Mouse (Mus musculus): ENCODE data around the gene Itsn1. TPM values are rescaled to one million over a fixed set of nuclear protein-coding genes. Genes with fewer than 3 reads are reported as not detected.

The Itsn1 gene
- polyA plus RNA-seq, 1 experiment from 2014 or later = 56.5 TPM

- H3K4me1 ChIP-seq (ENCODE audit: control insufficient read depth, insufficient read depth, low read length) = no peaks in the 10 kb centered on the region
- no peak overlapping the region for H3K4me2 ChIP-seq (ENCODE audit: low read depth, low read length)
- no peak overlapping the region for H3K4me3 ChIP-seq (ENCODE audit: low read depth, low read length)
- no peak overlapping the region for H3K9ac ChIP-seq (replicated peaks; ENCODE audit: low read depth, low read length)
- no peaks in the 10 kb centered on the region for H3K27me3 ChIP-seq (ENCODE audit: control insufficient read depth, insufficient read depth, low read length)
- H3K36me3 ChIP-seq (ENCODE audit: control insufficient read depth, insufficient read depth, low read length) = no peaks in the 10 kb centered on the region
- WGBS = 92% methylated on average over 10 of the region's 10 CpGs
- H3K27ac ChIP-seq (ENCODE audit: low read depth, low read length) = no peak overlapping the region
- ATAC-seq (ENCODE audit: low read depth) = no peak
- H3K9me3 ChIP-seq (ENCODE audit: control insufficient read depth, low read length) = no peaks in the 10 kb centered on the region
These were observed 217.2 kb downstream of the Itsn1 start for GRCm38 (mm10) chr16:91946261-91946660.

- Histone ChIP-seq H3K4me2 (ENCODE audit: low read depth, low read length) (no peak overlapping the region), H3K27ac (ENCODE audit: low read depth, low read length) (no peak overlapping the region), H3K4me1 (ENCODE audit: control insufficient read depth, insufficient read depth, low read length) (no peaks in the 10 kb centered on the region), H3K27me3 (ENCODE audit: control insufficient read depth, insufficient read depth, low read length) (no peaks in the 10 kb centered on the region), H3K4me3 (ENCODE audit: low read depth, low read length) (no peak overlapping the region), H3K9ac (replicated peaks; ENCODE audit: low read depth, low read length) (no peak overlapping the region), H3K36me3 (ENCODE audit: control insufficient read depth, insufficient read depth, low read length) (no peaks in the 10 kb centered on the region), H3K9me3 (ENCODE audit: control insufficient read depth, low read length) (no peaks in the 10 kb centered on the region)
- ATAC-seq (ENCODE audit: low read depth) = no peak
- WGBS = 74% methylated on average over 11 of the region's 11 CpGs
These were observed 218.0 kb downstream of the Itsn1 start for GRCm38 (mm10) chr16:91947093-91947492.

- Histone ChIP-seq H3K9ac (replicated peaks; ENCODE audit: low read depth, low read length) (no peak overlapping the region), H3K27ac (ENCODE audit: low read depth, low read length) (no peak overlapping the region), H3K4me1 (ENCODE audit: control insufficient read depth, insufficient read depth, low read length) (no peaks in the 10 kb centered on the region), H3K36me3 (ENCODE audit: control insufficient read depth, insufficient read depth, low read length) (no peaks in the 10 kb centered on the region), H3K27me3 (ENCODE audit: control insufficient read depth, insufficient read depth, low read length) (no peaks in the 10 kb centered on the region), H3K9me3 (ENCODE audit: control insufficient read depth, low read length) (no peaks in the 10 kb centered on the region), H3K4me3 (ENCODE audit: low read depth, low read length) (no peak overlapping the region), H3K4me2 (ENCODE audit: low read depth, low read length) (no peak overlapping the region)
- ATAC-seq (ENCODE audit: low read depth) = no peak
- 89% methylated on average over 4 of the region's 4 CpGs for WGBS
These were observed 224.9 kb downstream of the Itsn1 start for GRCm38 (mm10) chr16:91953967-91954366.

GRCm38 (mm10) chr16:91954766-91955165, 225.7 kb downstream of the Itsn1 start:
- Histone ChIP-seq H3K27ac (ENCODE audit: low read depth, low read length) (no peak overlapping the region), H3K4me3 (ENCODE audit: low read depth, low read length) (no peak overlapping the region), H3K4me2 (ENCODE audit: low read depth, low read length) (no peak overlapping the region), H3K27me3 (ENCODE audit: control insufficient read depth, insufficient read depth, low read length) (no peaks in the 10 kb centered on the region), H3K4me1 (ENCODE audit: control insufficient read depth, insufficient read depth, low read length) (no peaks in the 10 kb centered on the region), H3K9ac (replicated peaks; ENCODE audit: low read depth, low read length) (no peak overlapping the region), H3K9me3 (ENCODE audit: control insufficient read depth, low read length) (no peaks in the 10 kb centered on the region), H3K36me3 (ENCODE audit: control insufficient read depth, insufficient read depth, low read length) (no peaks in the 10 kb centered on the region)
- no peak for ATAC-seq (ENCODE audit: low read depth)
- 89% methylated on average over 8 of the region's 8 CpGs for WGBS

- H3K27me3 ChIP-seq (ENCODE audit: control insufficient read depth, insufficient read depth, low read length) = no peaks in the 10 kb centered on the region
- H3K4me1 ChIP-seq (ENCODE audit: control insufficient read depth, insufficient read depth, low read length) = peaks cover 17% of the 10 kb centered on the region
- H3K9me3 ChIP-seq (ENCODE audit: control insufficient read depth, low read length) = no peaks in the 10 kb centered on the region
- 4% methylated on average over 9 of the region's 9 CpGs for WGBS
- H3K36me3 ChIP-seq (ENCODE audit: control insufficient read depth, insufficient read depth, low read length) = no peaks in the 10 kb centered on the region
- no peak overlapping the region for H3K9ac ChIP-seq (replicated peaks; ENCODE audit: low read depth, low read length)
- peak overlapping the region; percentile 93 for H3K27ac ChIP-seq (ENCODE audit: low read depth, low read length)
- no peak overlapping the region for H3K4me3 ChIP-seq (ENCODE audit: low read depth, low read length)
- peak; percentile 78 for ATAC-seq (ENCODE audit: low read depth)
- H3K4me2 ChIP-seq (ENCODE audit: low read depth, low read length) = peak overlapping the region; percentile 34
These were observed 233.3 kb downstream of the Itsn1 start for GRCm38 (mm10) chr16:91962204-91962893.

DNA sequence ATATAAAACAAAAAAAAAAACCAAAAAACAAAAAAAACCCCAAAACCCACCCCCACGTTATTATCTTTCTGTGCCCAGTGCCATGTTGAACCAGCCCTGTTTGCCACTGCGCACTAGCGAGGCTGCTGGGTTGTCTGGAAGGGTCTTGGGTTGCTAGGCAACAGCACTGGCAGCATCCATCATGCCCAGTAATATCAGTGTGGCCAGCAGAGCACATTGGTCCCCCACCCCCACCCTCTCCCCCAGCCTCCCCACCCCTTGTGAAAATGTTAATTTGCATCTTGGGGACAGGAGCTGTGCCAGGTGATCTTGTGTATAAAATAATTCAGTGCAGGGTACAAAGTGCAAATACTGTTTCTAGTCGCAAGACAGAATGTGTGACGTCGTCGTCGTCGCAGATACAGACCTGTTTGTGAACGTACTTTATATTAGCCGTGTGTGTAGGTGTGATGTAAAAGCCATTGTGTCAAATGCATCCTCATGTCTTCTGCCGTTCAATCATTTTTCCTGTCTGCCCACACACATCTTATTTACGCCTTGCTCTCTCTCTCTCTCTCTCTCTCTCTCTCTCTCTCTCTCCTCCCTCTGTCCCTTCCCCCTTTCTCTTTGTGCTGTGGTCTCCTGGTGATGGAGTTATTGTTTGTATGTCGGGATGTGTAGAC, 233.9 kb downstream of the Itsn1 start:
- H3K4me3 ChIP-seq (ENCODE audit: low read depth, low read length) = no peak overlapping the region
- peak; percentile 97 for ATAC-seq (ENCODE audit: low read depth)
- WGBS = 17% methylated on average over 14 of the region's 14 CpGs
- H3K4me2 ChIP-seq (ENCODE audit: low read depth, low read length) = peak overlapping the region; percentile 34
- H3K4me1 ChIP-seq (ENCODE audit: control insufficient read depth, insufficient read depth, low read length) = peaks cover 17% of the 10 kb centered on the region
- H3K9me3 ChIP-seq (ENCODE audit: control insufficient read depth, low read length) = no peaks in the 10 kb centered on the region
- H3K27me3 ChIP-seq (ENCODE audit: control insufficient read depth, insufficient read depth, low read length) = no peaks in the 10 kb centered on the region
- no peak overlapping the region for H3K9ac ChIP-seq (replicated peaks; ENCODE audit: low read depth, low read length)
- H3K36me3 ChIP-seq (ENCODE audit: control insufficient read depth, insufficient read depth, low read length) = no peaks in the 10 kb centered on the region
- peak overlapping the region; percentile 93 for H3K27ac ChIP-seq (ENCODE audit: low read depth, low read length)

GRCm38 (mm10) chr16:91963556-91963900, 234.4 kb downstream of the Itsn1 start:
- WGBS = 31% methylated on average over 3 of the region's 3 CpGs
- Histone ChIP-seq H3K27ac (ENCODE audit: low read depth, low read length) (peak overlapping the region; percentile 93), H3K36me3 (ENCODE audit: control insufficient read depth, insufficient read depth, low read length) (no peaks in the 10 kb centered on the region), H3K9me3 (ENCODE audit: control insufficient read depth, low read length) (no peaks in the 10 kb centered on the region), H3K4me3 (ENCODE audit: low read depth, low read length) (no peak overlapping the region), H3K27me3 (ENCODE audit: control insufficient read depth, insufficient read depth, low read length) (no peaks in the 10 kb centered on the region), H3K4me2 (ENCODE audit: low read depth, low read length) (0 out of 2 replicates have a peak overlapping the region, but pooled peaks have one; percentile 34), H3K4me1 (ENCODE audit: control insufficient read depth, insufficient read depth, low read length) (peaks cover 17% of the 10 kb centered on the region), H3K9ac (replicated peaks; ENCODE audit: low read depth, low read length) (no peak overlapping the region)
- no peak; the same call in 1 of the 2 replicates for ATAC-seq (ENCODE audit: low read depth)

- no peak overlapping the region for H3K9ac ChIP-seq (replicated peaks; ENCODE audit: low read depth, low read length)
- H3K9me3 ChIP-seq (ENCODE audit: control insufficient read depth, low read length) = no peaks in the 10 kb centered on the region
- H3K27me3 ChIP-seq (ENCODE audit: control insufficient read depth, insufficient read depth, low read length) = no peaks in the 10 kb centered on the region
- H3K36me3 ChIP-seq (ENCODE audit: control insufficient read depth, insufficient read depth, low read length) = no peaks in the 10 kb centered on the region
- 86% methylated on average over 13 of the region's 13 CpGs for WGBS
- H3K4me3 ChIP-seq (ENCODE audit: low read depth, low read length) = no peak overlapping the region
- H3K27ac ChIP-seq (ENCODE audit: low read depth, low read length) = peak overlapping the region; percentile 93
- H3K4me2 ChIP-seq (ENCODE audit: low read depth, low read length) = no peak overlapping the region
- H3K4me1 ChIP-seq (ENCODE audit: control insufficient read depth, insufficient read depth, low read length) = peaks cover 17% of the 10 kb centered on the region
- no peak for ATAC-seq (ENCODE audit: low read depth)
These were observed 235.5 kb downstream of the Itsn1 start for GRCm38 (mm10) chr16:91964308-91965178.

DNA sequence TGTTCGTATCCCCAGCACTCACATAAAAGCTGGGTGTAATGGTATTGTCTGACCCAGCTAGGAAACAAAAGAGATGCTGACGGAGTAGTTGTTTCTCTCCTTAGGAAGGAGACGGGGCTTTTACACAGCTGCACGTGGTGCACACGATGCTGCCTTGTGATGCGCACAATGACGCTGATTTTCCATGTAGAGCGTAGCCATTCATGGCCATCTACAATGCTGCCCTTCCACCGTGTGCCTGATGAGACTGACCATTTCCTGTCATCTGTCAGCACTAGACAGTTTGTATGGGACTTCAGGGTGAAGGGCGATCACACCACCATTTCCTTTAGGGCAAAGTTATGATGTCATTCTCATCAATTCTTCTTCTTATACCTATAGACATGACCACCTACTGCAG, 239.6 kb downstream of the Itsn1 start:
- 43% methylated on average over 10 of the region's 10 CpGs for WGBS
- no peak for ATAC-seq (ENCODE audit: low read depth)

More for the DNA sequence above, 239.6 kb downstream of the Itsn1 start:
- Histone ChIP-seq H3K4me1 (ENCODE audit: control insufficient read depth, insufficient read depth, low read length) (peaks cover under 1% of the 10 kb centered on the region; the same call in 1 of the 2 replicates), H3K4me2 (ENCODE audit: low read depth, low read length) (no peak overlapping the region), H3K9ac (replicated peaks; ENCODE audit: low read depth, low read length) (no peak overlapping the region), H3K27ac (ENCODE audit: low read depth, low read length) (no peak overlapping the region), H3K36me3 (ENCODE audit: control insufficient read depth, insufficient read depth, low read length) (no peaks in the 10 kb centered on the region), H3K27me3 (ENCODE audit: control insufficient read depth, insufficient read depth, low read length) (no peaks in the 10 kb centered on the region), H3K9me3 (ENCODE audit: control insufficient read depth, low read length) (no peaks in the 10 kb centered on the region), H3K4me3 (ENCODE audit: low read depth, low read length) (no peak overlapping the region)
